Mouse (Mus musculus) hindlimb bud, embryonic 11.5 days (tissue): ENCODE results near the gene 4930544D05Rik.
"Not testable (repeated sequence)": the region's sequence is repeated elsewhere in the genome, so short reads cannot be mapped to it uniquely, and the experiment has no call there.

Experiments used
- DNase-seq: peaks from one replicate; pipeline ENCODE4 v3.0.0-alpha.2; 2012; ENCODE audit warnings: low read depth, low spot score; ENCODE audit errors: extremely low spot score

Gene 4930544D05Rik

DNA sequence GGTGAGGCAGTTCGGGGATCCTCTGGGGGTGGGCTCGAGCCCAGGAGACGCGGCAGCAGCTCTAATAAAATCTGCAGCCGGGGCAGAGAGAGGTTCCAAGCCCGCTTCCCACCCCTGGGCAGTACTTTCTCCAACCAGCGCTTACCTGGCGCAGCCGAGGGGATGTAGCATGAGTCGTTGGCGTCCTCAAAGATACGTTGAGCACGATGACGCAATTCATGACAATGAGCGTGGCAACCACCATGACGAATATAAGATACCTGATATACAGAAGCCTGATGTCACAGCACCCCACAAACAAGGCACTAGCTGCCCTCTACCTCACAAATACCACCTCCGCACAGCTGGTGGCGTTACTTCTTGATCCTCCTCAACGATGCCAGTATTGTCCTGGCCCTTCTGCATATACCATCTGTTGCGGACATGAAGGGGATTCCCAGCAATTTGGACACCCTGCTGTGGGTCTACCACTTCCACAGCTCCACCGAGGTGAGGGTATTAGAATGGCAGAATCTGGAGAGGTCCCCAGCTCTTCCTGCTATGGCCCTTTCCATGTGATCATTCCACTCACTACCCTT lies at the start of gene 4930544D05Rik:
TSS of gene 4930544D05Rik (plus strand) at position 333 of the 578 bp plus-strand sequence.
- no peak for DNase-seq

DNA sequence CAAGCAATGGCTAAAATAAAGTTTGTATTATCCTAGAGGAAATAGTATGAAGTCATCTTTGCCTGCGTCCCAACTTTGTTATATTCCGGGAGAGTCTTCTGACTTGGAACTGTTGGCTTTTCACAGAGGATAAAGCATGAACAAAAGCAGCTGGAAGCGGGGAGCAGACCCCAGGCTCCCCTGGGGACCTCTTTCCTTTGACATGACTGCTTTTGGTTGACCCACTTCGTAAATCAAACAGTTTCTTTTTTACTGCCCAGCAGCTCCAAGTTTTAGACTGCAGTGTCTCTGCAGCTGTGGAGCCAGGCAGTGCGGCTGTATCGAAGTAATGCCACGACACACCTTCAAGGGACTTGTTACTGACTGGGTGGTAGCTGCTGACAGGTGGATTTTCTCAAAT lies 49.1 kb upstream of the 4930544D05Rik start:
- no peak for DNase-seq

DNA sequence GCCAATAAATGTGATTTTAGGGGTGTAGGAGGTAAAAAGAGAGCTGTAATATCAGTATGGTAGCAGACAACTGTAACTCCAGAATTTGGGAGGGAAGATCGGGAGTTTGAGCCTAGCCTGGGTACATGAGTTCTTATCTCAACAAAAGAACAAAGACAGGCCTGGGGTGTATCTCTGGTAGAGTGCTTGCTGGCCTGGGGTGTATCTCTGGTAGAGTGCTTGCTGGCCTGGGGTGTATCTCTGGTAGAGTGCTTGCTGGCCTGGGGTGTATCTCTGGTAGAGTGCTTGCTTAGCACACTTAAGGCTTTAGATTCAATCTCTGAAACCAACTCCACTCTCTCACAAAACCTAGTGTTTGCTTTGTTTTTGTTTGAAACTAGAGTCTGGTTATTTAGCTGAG lies 45.0 kb upstream of the 4930544D05Rik start:
- not testable (repeated sequence) for DNase-seq

DNA sequence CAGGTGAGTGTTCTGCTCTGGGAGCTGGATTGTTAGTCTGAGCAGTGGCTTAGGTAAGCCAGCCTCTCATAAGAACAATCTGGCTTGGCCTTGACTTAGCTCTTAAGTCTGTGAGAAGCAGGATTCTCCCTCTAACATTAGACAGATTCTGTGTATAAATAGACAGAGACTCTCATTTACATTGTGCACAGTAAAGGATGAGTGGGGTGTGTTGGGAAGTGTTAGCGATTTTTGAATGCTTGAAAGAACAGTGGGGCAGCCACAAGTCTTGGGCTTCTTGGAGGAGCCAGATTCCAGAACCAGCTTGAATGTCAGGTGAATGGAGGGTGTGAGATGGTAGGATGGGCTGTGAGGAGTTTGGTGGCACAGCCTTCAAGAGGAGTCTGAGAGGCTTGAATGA lies 44.0 kb upstream of the 4930544D05Rik start:
- DNase-seq = no peak

DNA sequence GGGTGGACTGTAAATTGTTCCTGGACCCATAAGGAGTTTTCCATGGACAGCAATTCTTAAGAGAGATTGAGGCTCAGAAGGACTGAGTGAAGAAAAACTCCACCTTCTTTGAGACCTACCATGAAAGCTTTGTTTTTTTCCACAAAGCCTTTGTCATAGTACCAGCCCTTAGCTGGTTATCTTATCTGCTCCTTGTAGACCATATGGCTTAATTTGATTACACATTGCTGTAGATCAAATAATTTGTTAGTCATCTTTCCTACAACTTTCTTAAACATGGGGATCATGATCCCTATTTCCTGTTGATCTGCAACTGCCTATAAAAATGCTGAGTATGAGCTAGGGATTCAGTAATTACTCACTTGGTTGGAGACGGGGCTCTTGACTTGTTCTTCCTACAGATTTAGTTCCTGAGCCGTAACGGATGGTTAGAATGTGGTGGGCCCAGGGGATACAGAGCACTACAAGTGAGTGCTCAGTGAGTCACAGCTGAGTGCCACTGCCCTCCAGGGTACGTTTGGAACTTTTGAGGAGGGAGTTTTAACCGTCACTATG lies 43.2 kb upstream of the 4930544D05Rik start:
- DNase-seq = no peak

GRCm38 (mm10) chr11:70573872-70574271 lies 41.8 kb upstream of the 4930544D05Rik start:
- DNase-seq = no peak

GRCm38 (mm10) chr11:70577201-70577600 lies 38.4 kb upstream of the 4930544D05Rik start:
- DNase-seq = no peak

DNA sequence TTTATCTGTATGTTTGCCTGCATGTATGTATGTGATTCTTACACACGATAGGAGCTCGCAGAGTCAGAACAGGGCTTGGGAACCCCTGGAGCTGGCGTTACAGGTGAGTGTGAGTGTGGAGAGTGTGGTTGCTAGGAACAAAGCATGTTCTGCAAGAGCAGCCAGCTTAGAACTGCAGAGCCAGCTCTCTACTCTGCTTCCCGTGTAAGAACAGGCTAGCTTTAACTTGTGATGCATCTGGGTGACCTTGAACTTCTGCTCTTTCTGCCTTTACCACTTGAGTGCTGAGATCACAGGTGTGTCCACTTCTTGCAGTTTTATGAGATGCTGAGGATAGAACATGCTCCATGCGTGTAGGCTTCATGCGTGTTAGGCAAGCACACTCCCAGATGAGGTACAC lies 36.7 kb upstream of the 4930544D05Rik start:
- no peak for DNase-seq

DNA sequence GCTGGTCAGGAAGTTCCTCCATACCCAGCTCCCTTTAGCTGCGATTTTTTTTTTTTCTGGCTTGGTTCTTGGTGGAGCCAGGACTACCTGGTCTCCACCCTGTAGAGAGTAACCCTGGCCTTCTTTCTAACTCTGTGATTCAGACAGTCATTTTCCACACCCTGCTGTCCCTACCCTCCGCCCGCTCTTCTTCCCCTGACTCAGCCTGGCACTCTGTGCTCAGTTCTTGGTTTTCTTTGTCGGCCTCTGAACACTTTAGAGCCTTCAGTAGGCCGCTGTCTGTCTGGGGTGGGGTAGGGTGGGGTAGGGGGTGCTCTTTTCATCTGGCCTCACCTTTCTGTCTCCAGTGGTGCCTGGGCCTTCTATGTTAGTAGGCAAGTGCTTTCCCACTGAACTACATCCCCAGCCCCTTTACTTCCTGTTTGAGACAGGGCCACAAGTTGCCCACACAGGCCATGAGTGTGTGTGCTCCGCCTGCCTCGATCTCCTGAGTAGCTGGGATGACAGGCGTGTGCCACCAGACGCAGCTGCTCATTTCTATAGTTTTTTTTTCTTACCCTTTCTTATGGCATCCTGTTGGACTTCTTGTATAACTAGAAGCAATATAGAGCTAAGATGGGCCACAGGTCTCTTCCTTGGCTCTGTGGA lies 35.8 kb upstream of the 4930544D05Rik start:
- no peak for DNase-seq

GRCm38 (mm10) chr11:70580358-70580720 lies 35.3 kb upstream of the 4930544D05Rik start:
- DNase-seq = no peak

- no peak for DNase-seq
Measured at GRCm38 (mm10) chr11:70580921-70581320, 34.7 kb upstream of the 4930544D05Rik start.

GRCm38 (mm10) chr11:70582196-70582595 lies 33.5 kb upstream of the 4930544D05Rik start:
- DNase-seq = no peak

GRCm38 (mm10) chr11:70583022-70583714 lies 32.5 kb upstream of the 4930544D05Rik start:
- DNase-seq = no peak

GRCm38 (mm10) chr11:70583775-70584174 lies 31.9 kb upstream of the 4930544D05Rik start:
- no peak for DNase-seq

- DNase-seq = no peak
Measured at GRCm38 (mm10) chr11:70585457-70585856, 30.2 kb upstream of the 4930544D05Rik start.

- no peak for DNase-seq
Measured at GRCm38 (mm10) chr11:70586261-70586660, 29.4 kb upstream of the 4930544D05Rik start.

- no peak for DNase-seq
Measured at GRCm38 (mm10) chr11:70586954-70587353, 28.7 kb upstream of the 4930544D05Rik start.

DNA sequence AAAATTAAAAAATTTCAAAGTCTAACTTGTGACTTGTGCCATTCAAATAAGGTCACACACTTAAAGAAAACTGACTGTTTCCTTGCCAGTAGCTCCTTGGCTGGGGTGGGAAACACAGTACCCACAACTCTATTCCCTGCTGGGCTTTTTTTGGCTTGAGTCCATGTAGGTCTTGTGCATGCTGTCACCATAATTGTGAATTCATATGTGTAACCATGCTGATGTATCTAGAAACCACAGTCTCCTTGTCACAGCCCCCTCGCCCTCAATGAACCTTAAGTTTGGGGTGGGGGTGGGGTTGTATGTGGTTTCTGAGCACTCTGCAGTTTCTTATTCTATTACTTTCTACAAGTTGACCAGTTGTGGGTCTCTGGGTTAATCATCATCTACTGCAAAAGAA lies 23.9 kb upstream of the 4930544D05Rik start:
- DNase-seq = no peak

DNA sequence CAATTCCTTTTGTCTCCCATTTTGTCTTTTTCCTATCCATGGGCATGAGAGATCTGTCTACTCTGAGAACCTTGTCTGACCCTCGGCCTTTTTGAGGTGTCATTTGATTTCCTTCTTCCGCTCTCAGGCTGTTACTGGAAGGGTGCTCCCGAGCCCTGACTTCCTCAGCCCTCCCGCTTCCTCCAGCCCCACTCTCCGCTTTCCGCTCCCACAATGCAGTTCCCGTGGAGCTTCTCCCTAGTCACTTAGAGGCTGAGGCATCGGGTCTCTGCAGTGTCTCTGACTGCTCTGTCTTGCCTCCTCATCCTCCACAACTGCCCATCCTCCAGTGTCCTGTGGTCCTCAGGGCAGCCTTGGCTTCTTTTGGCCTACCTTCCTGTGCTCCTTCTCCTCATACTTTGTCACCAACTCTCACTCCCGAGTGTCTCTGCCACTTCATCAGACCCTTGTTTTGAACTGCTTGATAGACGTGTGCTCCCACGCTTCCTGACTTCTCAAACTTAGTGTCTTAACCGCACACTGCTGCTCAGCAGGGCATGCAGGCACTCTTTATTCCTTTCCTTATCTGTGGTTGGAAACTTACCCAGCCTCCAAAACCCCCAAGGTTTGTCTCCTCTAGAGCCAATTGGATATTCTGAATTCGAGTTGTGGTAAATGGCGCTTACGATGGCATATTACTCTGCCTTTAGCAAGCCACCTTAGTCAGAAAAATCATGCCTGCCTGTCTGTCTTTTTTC lies 21.2 kb upstream of the 4930544D05Rik start:
- DNase-seq = no peak

- no peak for DNase-seq
Measured at GRCm38 (mm10) chr11:70595638-70596037, 20.0 kb upstream of the 4930544D05Rik start.

DNA sequence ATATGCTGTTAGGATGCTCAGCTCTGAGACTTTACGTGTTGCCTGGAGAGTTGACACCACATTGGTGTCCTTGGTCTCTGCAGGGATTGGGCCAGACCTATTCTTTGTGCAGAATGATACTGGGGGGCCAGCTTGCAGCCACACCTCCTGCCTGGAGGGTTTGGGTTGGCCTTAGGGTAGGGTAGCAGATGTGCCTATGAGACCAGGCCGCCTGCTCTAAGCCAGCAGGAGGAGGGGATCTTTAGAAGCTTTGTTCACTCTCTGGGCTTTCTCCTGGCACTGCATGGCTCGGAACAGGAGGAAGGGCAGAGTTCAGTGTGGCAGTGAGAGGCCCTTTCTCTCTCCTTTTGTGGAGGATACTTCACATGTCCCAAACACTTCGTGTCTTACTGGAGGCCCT lies 19.6 kb upstream of the 4930544D05Rik start:
- DNase-seq = no peak
